Mouse (Mus musculus) left cerebral cortex, adult 6 months (tissue): Measurements from ENCODE around the gene Spi1. TPM values are rescaled to one million over a fixed set of nuclear protein-coding genes. Genes with fewer than 3 reads are reported as not detected.

Experiments used
- long read RNA-seq, 2 experiments: library from polyadenylated mRNA; unstranded; transcript quantifications; one replicate each; pipeline ENCODE4 v2.0.0; 2019 to 2020
- polyA plus RNA-seq: library from polyadenylated mRNA; unstranded; fragments of <200 nt; fragmentation: Nextera tagmentation; gene quantifications from 2 replicates; pipeline ENCODE4 v1.2.3, GENCODE M21; 2021

Gene Spi1
- polyA plus RNA-seq = 7.8 and 8.2 TPM in 2 replicates
- long read RNA-seq, experiment 1, transcript Spi1-201 (5 exons, 2,034 nt) = major isoform, 13 of 17 reads
- long read RNA-seq, experiment 1, partial matches to known transcripts = 0 of 17 reads
- long read RNA-seq, experiment 1, other reads (novel, unspliced or antisense) = 4 of 17 reads
- long read RNA-seq, experiment 2, transcript Spi1-201 (5 exons, 2,034 nt) = major isoform, 7 of 7 reads
- long read RNA-seq, experiment 2, partial matches to known transcripts = 0 of 7 reads
- long read RNA-seq, experiment 2, other reads (novel, unspliced or antisense) = 0 of 7 reads

GRCm38 (mm10) chr2:91081775-91082695 lies at the start of gene Spi1:
Spi1 (plus strand) TSS chr2:91082390.

GRCm38 (mm10) chr2:91035385-91035784 lies 46.8 kb upstream of the Spi1 start, which contains the start of gene Rapsn:
Rapsn (plus strand) TSS chr2:91035620.

GRCm38 (mm10) chr2:91053934-91054382 lies 28.2 kb upstream of the Spi1 start, which contains the start of gene Psmc3:
Psmc3 (plus strand) TSS chr2:91054009.

GRCm38 (mm10) chr2:91070076-91070800 lies 12.0 kb upstream of the Spi1 start, which contains the start of gene Slc39a13:
Slc39a13 (minus strand) TSS chr2:91070417.

GRCm38 (mm10) chr2:91117585-91118275 lies 35.5 kb downstream of the Spi1 start, which contains the start of gene Mybpc3:
Mybpc3 (plus strand) TSS chr2:91118144.

Other genes starting within 250 kb of the Spi1 start
- gene Mtch2, start 235.2 kb upstream of the Spi1 start, polyA plus RNA-seq = 165 and 201 TPM in 2 replicates
- 33.7 and 450 TPM in 2 replicates for gene C1qtnf4, start 196.5 kb upstream of the Spi1 start, polyA plus RNA-seq
- 28.3 and 28.5 TPM in 2 replicates for gene Kbtbd4, start 177.7 kb upstream of the Spi1 start, polyA plus RNA-seq
- 436 and 504 TPM in 2 replicates for gene Ndufs3, start 177.6 kb upstream of the Spi1 start, polyA plus RNA-seq
- gene Celf1, start 142.0 kb upstream of the Spi1 start, polyA plus RNA-seq = 25.2 and 46.6 TPM in 2 replicates
- 2.5 and 3.7 TPM in 2 replicates for gene Rapsn, start 46.8 kb upstream of the Spi1 start, polyA plus RNA-seq
- 246 and 259 TPM in 2 replicates for gene Psmc3, start 28.4 kb upstream of the Spi1 start, polyA plus RNA-seq
- gene Slc39a13, start 12.0 kb upstream of the Spi1 start, polyA plus RNA-seq = 7.8 and 16.0 TPM in 2 replicates
- 0.05 TPM in 2 replicates for gene Mybpc3, start 35.8 kb downstream of the Spi1 start, polyA plus RNA-seq
- 32.3 and 41.7 TPM in 2 replicates for gene Madd, start 101.4 kb downstream of the Spi1 start, polyA plus RNA-seq
- 2.9 and 3.7 TPM in 2 replicates for gene Nr1h3, start 120.4 kb downstream of the Spi1 start, polyA plus RNA-seq
- gene Acp2, start 120.5 kb downstream of the Spi1 start, polyA plus RNA-seq = 25.5 and 29.5 TPM in 2 replicates
- gene Ddb2, start 154.6 kb downstream of the Spi1 start, polyA plus RNA-seq = 3.7 and 4.1 TPM in 2 replicates
- 31.2 and 37.6 TPM in 2 replicates for gene Pacsin3, start 173.6 kb downstream of the Spi1 start, polyA plus RNA-seq
- 38.0 and 47.1 TPM in 2 replicates for gene Arfgap2, start 182.6 kb downstream of the Spi1 start, polyA plus RNA-seq